Mouse (Mus musculus): ENCODE data around the gene Zfp867. TPM values are rescaled to one million over a fixed set of nuclear protein-coding genes. Genes with fewer than 3 reads are reported as not detected.
A peak's percentile ranks its signal among the peaks of the same experiment; 100 is the strongest.

The Zfp867 gene
- total RNA-seq (2015; ENCODE audit: low replicate concordance) (0.77 TPM in 1 of 2 replicates, not detected in the other), total RNA-seq (2017; ENCODE audit: low replicate concordance) (0.51 TPM in 1 of 2 replicates, not detected in the other)

DNA sequence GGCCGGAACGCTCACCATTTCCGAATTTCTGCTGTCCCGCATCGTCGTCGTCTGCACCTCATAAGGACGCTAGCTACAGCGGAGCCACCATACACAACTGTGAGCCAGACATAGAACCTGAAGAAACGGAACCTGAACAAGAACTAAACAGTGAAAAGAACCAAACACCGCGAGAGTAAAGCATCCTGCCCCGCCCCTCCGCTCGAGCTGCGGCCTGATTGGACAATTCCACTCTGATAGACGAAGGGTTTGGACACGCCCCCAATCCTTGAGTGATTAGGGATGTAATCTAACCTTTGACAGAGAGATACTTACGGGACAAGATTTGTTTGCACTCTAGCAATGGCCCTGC lies at the start of gene Zfp867:
Gene Zfp867 (minus strand): TSS at position 149 of the 352 bp plus-strand sequence.
- ATAC-seq (replicated peaks; ENCODE audit: low FRiP score, poor library complexity, severe bottlenecking), result peak; percentile 69

DNA sequence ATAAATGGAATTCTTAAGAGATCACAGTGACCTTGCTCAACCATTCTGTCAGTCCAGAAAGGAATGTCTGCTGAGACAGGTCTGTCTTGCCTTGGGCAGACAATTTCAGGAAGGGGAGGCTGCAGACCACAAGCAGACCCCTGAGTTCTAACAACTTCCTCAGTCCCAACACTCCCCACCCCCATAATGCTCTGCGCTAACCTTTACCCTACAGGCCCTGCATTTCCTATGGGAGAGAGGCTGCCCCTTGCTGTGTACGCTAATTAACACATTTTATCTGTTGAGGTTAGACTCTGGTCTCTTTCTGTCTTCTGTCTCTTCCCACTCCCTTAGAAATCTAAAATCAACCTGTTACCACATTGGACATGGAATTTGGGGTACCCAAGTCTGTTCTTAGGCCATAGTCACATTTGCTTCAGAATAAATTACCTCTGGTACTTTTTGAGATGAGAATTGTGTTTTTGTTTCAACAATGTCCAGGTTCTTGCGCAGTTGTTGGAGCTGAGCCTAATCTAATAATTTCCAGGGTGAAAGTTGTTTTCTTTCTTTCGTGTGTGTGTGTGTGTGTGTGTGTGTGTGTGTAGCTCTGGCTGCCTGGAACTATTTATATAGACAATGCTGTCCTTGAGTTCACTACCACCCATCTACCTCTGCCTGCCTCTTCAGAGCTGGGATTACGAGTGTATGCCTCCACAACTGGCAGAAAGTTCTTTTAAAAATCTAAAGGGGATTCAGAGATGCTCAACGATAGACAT lies 47.6 kb upstream of the Zfp867 start:
- ATAC-seq (replicated peaks; ENCODE audit: low FRiP score, poor library complexity, severe bottlenecking), result no peak

DNA sequence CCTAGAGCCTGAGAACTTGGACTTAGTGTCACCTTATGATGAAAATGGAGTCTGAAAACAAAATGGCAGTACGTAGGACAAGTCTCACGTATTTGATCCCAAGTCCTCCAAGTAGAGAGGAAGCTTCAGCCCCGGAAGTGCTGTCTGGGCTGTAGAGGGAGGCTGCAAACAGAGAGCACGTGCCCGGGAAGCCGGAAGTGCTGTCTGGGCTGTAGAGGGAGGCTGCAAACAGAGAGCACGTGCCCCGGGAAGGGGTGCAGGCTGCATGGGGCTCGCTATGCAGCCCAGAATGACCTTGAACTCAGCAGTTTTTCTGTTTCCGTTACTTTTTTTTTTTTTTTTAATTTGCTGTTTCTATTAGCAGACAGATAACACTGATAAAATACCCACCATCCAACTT lies 46.0 kb upstream of the Zfp867 start:
- no peak for ATAC-seq (replicated peaks; ENCODE audit: low FRiP score, poor library complexity, severe bottlenecking)

DNA sequence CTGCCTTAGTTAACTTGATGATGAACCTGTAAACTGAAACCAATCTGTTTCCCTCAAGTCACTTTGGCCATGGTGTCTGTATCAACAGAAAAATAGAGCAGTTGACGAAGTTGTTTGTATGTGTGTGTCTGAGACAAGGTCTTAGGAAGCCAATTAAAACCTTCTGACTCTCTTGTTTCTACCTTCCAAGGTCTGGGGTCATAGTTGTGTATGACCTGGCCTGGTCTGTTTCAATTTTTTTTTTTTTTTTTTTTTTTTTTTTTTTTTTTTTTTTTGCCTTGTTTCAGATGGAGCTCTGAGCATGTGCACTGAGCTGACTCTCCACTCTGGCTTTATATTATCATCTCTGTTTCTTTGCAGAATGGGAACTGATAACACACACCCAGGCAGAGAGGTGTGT lies 45.2 kb upstream of the Zfp867 start:
- no peak for ATAC-seq (replicated peaks; ENCODE audit: low FRiP score, poor library complexity, severe bottlenecking)

DNA sequence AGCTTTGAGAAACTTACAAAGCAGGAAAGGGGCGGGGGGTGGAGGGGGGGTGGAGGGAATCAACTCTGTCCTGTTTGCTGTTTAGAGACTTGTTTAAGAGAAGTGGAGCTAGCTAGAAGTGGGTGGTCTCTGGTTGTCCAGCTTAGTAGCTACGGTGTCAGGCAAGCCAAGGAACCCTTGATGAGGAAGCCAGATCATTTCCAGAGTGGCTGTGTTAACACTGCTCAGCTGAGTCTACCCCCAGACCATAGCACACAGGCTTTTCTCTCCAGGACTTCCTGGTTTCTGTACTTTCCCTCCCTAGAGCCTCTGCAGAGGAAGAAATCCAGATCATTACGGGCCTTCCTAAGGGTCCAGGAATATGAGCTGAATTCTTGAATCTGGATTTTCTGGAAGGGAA lies 42.5 kb upstream of the Zfp867 start:
- ATAC-seq (replicated peaks; ENCODE audit: low FRiP score, poor library complexity, severe bottlenecking), result no peak

DNA sequence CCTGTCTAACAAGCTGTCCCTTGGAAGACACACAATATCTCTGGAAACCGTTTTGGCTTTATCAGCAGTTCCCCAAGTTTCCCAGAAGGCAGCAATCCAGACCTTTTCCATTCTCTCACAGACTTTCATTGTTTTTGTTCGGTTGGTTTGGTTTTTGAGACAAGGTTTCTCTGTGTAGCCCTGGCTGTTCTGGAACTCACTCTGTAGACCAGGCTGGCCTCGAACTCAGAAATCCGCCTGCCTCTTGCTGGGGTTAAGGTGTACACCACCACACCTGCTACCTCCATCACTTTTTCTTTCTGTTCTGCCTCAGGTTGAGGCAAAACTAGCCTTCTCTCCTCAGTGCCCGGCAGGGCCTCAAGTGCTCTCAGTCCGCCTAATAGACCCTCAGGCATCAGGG lies 42.1 kb upstream of the Zfp867 start:
- ATAC-seq (replicated peaks; ENCODE audit: low FRiP score, poor library complexity, severe bottlenecking), result no peak

DNA sequence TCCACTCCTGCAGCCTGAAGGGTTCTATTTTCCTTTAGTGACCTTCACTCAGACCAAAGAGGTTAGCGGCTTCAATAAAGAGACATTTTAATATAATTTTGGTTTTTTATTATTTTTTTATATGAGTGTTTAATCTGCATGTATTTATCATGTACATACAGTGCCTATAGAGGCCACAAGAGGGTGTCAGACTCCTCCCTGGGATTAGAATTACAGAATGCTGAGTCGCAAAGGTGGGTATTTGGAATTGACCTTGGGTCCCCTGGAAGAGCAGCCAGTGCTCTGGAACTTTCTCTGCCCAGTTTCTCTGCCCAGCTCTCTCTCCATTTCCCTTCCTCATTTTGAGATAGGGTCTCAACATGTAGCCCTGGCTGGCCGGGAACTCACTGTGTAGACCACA lies 41.3 kb upstream of the Zfp867 start:
- ATAC-seq (replicated peaks; ENCODE audit: low FRiP score, poor library complexity, severe bottlenecking), result no peak

DNA sequence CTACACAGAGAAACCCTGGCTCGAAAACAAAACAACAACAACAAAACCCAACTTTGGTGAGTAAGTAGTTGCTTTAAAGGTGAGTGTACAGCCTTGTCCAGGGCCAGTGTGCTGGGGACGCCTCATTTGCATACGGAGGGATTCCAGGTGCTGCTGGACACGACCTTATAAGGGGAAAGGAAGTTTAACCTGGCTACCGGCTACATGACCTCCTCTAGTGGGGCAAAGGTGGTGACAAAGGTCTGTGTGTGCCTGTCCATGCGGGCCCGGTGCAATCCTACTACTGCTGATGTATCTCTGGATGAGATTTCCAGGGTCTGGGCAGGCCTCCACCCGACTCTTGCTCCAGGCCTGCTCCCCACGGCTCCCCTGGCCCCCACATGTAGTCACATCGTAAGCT lies 40.5 kb upstream of the Zfp867 start:
- ATAC-seq (replicated peaks; ENCODE audit: low FRiP score, poor library complexity, severe bottlenecking), result no peak

DNA sequence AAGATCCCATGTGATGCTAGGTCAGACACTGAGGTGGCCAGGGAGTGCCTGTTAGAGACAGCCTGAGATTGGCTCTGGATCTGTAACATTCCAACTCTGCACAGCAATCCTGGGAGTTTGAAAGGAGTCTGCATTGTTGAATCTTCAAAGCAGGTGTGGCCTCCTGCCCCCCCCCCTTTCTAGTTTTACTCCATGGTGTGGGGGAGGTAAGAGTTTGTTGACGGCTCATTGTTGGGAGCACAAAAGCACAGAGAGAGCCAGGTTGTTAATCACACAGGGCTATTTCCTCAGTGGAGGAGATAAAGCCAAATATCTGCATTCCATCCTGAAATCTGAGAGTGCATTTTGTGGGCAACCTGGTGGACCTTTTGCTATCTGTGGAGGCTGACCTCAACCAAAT lies 39.3 kb upstream of the Zfp867 start:
- ATAC-seq (replicated peaks; ENCODE audit: low FRiP score, poor library complexity, severe bottlenecking), result no peak

DNA sequence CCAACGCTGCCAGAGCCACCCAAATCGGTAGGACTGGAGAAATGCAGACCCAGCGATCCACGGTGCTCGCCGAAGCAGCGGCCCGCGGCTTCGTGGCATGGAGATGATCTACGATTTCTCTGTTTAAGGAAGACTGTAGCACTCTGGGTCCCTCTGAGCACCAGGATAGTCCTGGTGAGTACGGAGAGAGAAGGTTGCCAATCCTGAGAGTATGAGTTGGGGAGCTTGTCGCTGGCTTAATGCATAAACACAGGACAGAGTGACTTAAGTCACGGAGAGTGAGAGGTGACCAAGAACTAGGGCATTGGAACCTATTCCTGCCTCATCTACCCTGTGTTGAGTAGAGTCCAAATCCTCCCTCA lies 34.4 kb upstream of the Zfp867 start:
- no peak for ATAC-seq (replicated peaks; ENCODE audit: low FRiP score, poor library complexity, severe bottlenecking)

DNA sequence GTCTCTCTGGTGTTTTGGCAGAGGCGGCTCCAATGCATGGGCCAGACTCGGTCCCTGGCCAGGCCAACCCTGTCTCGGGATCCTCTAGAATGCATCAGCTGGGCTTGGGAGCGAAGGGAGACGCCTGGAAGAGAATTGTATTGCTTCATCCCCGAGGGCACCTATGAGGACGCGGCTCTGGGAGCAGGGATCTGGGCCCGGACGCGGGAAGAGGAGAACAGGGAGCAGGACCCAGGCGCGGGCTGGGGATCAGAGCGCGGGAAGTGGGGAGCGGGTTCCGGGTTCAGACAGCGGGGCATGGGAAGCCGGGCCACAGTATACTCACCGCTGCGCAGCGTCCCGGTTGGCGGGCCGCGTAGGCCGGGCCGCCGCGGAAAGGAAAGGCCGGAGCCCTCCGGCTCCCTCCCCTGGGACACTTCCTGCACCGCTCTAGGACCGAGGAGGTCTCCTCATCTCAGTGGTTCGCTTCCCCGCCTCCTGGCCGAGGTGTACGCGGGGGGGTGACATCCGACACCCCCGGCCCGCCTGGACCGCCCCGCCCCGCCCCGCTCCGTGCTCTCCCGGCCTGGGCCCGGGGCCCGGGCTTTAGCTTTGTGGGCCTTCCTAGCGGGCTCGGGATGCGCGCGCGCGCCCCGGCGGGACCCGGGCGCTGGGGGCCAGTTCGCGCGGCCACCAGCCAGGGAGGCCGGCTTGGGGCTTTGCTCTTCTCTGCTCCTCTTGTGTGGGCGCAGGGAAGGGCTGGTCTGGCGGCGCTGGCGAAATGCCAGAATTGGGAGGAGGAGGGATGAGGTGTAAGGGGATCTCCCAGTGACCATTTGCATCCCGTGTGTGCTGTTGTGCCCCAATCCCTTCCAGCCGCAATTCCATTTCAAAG lies 33.8 kb upstream of the Zfp867 start:
- 0 out of 2 replicates have a peak, but pooled peaks have one; percentile 18 for ATAC-seq (replicated peaks; ENCODE audit: low FRiP score, poor library complexity, severe bottlenecking)

DNA sequence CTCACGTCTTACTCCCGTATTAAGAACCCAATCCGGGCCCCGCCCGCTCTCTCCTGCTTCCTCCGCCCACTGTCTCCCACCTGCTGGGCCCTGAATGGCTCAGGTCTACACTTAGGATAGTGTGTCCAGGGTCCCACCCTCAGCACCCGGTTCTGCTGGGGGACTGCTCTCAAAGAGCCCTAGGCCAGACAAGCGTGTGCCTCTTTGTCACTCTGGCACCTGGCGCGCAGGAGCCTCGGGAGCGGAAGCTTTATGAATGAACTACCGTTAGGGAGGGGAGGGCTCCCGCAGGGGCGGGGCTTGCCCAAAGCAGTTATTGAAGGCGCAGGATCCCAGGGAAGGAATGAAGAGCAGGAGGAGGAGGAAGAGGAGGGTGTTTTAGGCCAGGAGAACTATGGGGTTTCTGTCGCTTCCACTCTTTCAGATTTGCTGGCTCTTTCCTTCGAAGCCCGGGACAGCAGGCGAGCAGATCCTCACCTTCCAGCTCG lies 33.1 kb upstream of the Zfp867 start:
- no peak for ATAC-seq (replicated peaks; ENCODE audit: low FRiP score, poor library complexity, severe bottlenecking)

DNA sequence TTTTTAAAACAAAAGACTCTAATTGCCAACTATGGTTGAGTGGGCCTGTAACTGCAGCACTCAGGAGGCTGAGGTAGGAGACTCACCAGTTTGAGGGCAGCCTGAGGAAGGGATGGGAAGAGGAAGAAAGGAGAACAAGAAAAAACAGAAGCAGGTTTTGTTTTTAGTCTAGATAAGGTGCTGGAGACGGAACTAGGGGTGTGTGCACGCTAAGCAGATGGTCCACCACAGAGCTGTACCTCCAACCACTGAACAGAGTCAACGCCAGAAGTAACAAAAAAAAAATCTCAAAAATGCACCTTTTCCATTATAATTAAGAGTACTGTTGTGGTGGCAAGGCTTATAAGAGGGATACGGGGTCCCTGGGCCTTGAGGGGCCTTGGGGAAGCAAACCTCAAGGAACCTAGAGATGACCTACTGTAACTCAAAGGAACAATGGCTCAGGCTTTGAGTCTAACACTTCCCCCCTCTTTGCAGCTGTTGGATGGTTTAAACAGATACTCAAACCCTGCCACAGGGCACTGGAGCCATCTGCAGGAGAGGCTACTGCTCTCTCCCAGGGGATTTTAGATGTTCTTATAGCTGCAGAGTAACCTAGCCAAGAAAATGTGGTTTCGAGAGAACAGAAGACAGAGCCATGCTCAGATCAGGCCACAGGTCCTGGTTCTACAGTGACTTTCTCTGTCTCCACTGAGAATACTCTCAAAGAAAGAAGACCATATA lies 29.9 kb upstream of the Zfp867 start:
- no peak for ATAC-seq (replicated peaks; ENCODE audit: low FRiP score, poor library complexity, severe bottlenecking)

DNA sequence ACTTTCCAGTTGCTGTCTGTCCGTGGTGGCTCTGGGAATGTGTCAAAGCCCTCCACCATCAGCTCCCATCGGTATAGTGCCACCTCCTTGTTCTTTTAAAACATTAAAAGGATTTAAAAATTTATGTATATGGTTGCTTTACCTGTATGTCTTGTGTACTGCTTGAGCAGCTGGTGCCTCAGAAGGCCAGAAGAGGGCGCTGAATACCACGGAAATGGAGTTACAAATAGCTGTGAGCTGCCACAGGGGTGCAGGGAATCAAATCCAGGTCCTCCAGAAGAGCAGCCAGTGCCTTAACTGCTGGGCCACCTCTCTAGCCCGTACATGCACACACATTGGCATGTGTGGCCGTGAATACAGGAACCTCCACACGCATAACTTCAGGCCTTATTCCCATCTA lies 25.5 kb upstream of the Zfp867 start:
- no peak for ATAC-seq (replicated peaks; ENCODE audit: low FRiP score, poor library complexity, severe bottlenecking)

DNA sequence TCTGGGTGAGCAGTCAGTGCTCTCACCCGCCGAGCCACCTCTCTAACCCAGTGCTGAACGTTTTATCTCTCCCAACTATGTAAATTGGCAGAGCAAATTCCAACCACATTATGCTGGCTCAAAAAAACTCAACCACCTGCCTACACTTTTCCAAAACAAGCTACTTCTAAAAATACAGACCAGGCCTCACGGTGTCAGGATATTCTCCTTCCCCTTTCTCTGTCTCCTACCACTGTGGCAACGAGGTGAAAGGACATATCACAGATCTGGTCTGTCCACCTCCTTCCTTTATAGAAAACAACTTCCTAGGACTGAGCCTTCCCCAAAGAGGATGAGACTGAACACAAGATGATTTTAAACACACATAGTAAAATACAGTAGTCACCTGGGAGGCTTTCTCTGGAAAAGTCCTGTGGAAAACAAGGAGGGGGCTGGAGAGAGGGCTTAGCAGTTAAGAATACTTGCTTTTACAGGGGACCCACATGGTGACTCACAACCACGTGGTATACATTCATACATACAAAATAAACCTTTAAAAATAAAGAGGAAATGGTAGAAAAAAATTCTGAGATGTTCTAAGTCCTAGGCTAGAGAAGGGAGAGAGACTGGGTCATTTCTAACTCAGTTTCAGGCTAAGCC lies 24.5 kb upstream of the Zfp867 start:
- no peak for ATAC-seq (replicated peaks; ENCODE audit: low FRiP score, poor library complexity, severe bottlenecking)

DNA sequence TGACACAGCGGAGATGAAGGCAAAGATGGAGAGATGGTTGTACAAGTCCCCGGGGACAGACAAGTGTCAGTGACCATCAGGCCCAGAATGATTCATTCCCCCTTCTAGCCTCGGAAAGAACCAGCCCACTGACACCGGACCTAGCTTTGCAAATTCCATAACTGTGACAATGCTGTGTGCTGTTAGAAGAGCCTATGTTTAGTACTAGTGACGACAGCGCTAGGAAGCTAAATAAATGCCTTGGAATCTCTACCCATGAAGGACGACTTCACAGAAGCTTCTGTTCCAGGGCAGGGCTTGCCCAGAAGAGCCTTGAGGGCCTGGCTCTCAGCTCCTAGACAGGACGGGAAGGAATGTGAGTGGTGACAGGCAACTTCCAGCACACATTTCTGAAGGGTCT lies 13.9 kb upstream of the Zfp867 start:
- no peak for ATAC-seq (replicated peaks; ENCODE audit: low FRiP score, poor library complexity, severe bottlenecking)

DNA sequence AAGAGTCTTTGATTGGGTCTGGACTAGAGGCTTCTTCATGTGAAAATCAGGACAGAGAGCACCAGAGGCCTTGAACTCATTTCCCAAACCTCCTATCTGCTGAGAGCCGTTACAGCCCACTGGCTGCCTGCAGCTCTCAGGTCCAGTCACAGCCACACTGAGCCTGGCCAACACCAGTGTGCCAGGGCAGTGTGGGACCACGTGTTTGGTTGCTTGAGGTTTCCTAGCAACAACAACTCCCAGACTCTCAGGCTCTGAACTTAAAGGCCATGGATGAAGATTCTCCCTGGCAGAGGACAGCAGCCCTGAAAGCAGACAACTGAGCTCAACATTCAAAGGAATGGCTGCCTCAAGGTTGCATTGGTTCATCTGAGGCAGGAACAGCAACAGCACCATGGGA lies 13.4 kb upstream of the Zfp867 start:
- ATAC-seq (replicated peaks; ENCODE audit: low FRiP score, poor library complexity, severe bottlenecking), result no peak

DNA sequence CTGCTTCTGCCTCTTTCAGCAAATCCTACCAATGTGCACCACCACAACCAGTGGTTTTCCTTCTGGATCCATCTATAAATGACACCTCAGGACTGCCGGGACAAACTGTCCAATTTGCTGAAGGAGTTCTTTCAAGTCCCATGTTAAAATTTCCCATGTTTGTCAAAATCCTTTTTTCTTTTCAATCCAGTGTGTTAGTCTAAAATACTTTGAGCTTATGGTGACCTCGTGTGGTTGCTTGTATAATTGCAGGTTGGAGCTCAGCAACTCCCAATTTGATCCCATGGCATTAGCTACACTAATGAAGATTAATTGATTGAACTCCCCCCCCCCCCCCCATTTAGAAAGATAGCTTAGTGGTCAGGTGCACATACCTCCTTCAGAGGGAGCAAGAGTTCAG lies 10.9 kb upstream of the Zfp867 start:
- peak; percentile 64 for ATAC-seq (replicated peaks; ENCODE audit: low FRiP score, poor library complexity, severe bottlenecking)

DNA sequence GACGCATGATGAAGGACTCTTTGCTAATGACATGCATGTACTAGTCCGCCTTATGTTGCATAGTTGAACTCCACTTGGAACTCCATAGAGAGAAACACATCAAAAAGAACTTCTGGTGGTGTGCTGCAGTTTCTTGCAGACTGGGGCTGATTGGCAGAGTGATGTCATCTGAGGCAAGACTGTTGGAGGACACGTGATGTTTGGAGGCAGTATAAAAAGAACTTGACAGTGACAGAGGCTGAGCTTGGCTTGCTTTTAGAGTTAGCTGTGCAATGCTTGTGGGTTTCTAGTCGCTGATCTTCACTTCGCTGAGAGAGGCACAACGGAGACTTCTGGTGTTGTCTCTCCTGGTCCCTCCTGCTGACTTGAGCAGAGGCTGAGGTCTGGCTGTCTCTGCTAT lies 5.0 kb upstream of the Zfp867 start:
- ATAC-seq (replicated peaks; ENCODE audit: low FRiP score, poor library complexity, severe bottlenecking), result no peak
